Mouse (Mus musculus): ENCODE measurements at regions not wholly inside any gene's neighbourhood (a gene's known extent, or its start where the extent isn't known, plus 50 kb on each side); places are given as distances from the start of the nearest gene placed in this dataset.

DNA sequence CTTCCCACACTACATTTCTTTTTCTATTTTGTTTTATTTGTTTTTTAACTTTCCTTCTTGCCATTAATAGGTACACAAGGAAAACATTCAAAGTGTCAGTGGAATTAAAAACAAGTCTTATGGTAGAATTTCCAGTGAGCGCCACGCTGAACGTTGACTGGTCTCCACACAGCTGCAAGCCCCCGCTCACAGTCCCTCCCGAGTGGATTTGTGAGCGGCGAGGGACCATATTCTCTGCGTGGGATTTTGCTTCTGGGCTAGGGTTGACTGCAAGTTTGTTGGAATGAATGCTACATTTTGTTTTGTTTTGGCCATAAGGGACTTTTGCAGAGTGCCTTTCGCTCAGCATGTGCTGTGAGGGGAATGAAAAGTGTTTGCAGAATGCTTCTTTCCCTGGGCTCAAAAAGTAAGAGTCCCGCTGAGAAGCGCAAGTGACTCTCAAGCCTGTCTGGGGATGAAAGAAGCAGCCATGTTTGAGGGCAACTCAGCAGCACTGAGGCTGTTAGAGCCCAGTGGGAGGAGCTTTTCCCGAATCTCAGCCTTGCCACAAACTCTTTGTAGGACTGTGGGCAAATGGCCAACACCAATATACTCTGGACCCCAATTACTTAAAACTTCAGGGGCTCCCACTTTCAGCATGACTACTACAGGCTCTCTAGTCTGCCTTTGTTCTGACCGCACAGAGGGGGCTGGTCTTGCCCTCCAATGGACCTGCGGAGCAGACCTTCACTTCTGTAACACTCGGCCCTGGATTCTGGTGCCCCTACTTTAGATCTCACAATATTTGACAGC lies 120.9 kb upstream of the Rnaseh2b start:
- no peak for DNase-seq (ENCODE audit: low spot score in 2 of 2)

DNA sequence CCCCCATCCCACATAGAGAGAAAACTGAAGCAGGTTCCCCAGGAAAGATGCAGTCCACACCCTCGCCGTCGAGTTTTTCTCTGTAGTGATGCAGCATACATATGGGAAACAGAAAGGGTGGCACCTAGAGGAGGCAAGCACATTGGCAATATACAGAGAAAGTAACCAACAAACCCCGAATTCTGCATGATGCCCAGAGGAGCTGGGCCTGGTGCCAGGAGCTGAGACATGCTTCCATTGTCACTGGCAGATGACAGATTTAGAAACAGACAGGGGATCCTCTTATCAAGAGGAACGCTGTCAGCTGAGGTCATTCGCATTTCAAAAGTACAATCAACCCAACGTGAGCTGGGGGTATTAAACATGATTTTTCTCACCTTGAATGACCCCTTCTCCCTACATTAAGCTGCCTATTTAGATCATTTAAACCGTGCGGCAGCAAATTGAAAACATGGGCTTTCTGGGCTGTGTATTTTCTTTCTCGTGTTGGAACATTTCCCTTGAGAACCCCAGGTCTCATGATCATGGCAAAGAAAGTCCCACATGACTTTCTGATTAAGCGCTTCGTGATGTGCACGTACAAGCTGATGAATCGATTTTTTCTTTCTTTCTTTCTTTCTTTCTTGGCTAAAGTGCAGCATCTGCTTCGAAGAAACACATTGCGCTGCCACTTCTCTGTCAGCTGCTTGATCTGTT lies 118.4 kb upstream of the Rnaseh2b start:
- peak; percentile 10 to 42 for DNase-seq (ENCODE audit: low spot score in 2 of 2)

DNA sequence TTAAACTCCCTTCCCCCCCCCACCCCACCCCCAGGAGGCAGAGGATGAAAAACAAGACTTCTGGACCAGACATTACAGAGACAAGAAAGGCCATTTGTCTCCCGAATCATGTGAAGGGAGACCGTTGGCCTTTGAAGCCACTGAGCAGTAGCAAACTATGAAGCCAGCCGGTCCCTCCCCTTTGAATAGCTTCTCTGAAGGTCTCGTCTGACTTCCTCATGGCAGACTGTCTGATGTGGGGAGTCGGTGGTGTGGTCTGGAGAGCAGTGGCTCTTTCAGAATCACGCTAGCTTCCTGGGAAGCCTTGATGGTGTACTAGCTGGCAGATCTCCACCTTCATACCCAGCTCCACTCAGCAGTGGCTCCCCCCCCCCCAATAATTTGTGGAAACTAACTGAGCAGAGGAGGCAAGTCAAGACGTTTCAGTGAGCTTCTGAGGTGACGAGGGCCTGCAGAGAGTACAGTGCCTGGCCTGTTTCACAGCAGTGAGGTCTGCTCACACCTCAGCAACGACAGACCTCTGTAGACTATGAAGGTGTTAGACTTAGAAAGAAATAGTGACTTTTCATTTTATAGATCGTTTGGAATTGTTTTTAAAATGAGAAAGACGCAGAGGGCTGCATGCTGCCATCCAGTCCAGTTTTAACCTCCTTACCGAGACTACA lies 116.9 kb upstream of the Rnaseh2b start:
- no peak for DNase-seq (ENCODE audit: low spot score in 2 of 2)

DNA sequence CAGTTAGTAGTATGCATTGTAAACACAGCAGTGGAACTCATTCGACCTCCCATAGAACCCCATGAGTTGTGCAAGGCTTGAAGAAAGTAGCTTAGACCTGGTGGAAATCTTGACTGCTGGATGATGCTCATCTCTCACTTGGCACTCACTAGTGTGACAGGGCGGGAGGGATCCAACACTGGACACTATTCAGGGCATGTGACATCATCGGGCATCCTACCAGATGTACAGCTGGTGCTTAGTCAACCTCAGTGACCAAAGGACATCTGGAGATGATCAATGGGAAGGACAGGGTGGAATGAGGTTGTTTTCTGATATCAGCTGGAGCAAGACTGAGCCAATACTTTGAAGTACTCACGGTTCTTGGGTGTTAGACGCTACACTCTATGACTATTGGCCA lies 114.9 kb upstream of the Rnaseh2b start:
- DNase-seq (ENCODE audit: low spot score in 2 of 2) = no peak

DNA sequence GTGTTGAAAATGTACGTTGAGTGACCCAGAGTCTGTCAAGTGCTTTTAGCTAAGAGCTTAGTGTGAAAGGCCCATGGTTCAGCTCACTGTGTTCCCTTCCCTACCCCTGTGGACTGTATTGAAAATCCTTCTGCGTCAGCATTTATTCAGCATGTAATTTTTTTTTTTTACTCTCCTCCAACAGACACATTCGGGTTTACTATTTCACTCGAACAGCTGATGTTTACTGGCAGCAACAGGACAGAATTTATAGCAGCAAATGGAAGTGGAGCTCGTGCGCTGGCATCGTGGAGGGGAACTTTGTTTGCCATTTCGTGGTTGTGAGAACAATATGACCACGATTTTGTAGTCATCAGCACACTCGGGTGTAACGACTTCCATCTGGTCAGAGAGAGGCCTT lies 105.0 kb upstream of the Rnaseh2b start:
- no peak for DNase-seq (ENCODE audit: low spot score in 2 of 2)

DNA sequence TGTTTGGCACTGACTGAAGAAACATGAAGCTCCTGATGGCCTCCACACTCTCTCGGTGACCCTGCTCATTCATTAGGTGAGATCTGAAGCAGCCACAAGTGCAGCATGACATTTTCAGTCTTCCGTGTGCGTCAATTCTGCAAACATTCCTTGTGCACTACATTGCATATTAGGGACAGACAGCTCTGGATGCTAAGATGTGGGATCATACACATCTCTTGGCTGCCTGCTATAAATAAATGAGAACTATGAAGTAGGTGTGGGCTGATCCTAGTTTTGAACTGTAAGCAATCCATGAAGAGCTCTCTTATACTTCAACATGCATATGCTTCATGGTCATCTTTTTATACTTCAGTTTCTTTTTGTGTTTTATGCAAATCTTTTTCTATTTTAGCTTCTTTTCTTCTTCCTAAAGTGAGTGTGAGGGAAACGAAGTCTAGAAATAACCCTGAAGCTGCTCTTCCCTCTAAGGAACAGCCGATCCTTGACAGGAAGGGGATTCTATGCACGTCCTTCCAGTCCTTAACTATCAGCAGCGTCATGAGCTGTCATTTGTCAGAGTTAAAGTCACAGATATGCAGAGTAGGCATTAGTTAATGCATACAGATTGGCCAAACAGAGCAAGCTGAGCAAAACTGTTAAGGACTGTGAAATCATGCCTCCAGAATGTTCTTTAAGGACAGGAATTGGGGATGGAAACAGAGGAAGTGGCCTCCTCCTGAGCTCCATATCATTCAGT lies 104.1 kb upstream of the Rnaseh2b start:
- DNase-seq (ENCODE audit: low spot score in 2 of 2) = no peak

DNA sequence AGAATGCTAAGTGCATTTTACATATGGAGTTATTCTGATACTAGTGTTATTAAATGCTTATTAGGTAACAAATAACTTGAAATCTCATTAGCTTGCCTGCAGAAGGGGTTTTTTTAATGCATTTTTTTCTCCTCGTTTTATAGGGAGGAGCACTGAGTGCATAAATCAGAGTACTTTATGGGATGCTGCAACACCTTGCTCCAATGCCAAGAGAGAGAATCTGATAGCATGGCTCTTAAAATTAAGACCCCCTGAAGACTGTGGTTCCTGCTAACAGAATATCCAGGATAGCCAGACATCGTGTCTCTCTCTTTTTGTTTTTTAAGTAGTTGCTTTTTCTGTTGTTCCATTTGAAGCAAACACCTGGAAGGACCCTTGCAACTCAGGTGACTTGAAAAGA lies 100.8 kb upstream of the Rnaseh2b start:
- no peak for DNase-seq (ENCODE audit: low spot score in 2 of 2)

DNA sequence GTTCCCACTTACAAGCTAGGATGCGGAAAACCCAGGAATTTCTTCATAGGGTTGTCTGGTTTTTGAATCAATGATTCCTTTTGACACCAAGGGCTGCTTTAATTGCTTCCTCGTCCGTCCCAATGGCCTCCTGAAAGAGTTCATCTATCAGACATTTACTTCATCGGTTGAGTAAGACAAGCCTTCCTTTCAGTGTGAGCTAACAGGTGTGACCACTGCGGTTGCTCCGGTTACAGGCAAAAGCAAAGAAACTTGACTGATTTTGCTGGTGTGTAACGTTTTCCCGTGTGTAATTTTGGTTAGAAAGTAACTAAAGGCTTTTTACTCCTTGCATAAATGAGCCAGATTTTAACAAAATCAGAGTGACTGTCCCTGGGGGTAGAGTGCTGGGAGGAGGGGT lies 99.6 kb upstream of the Rnaseh2b start:
- DNase-seq (ENCODE audit: low spot score in 2 of 2) = no peak

DNA sequence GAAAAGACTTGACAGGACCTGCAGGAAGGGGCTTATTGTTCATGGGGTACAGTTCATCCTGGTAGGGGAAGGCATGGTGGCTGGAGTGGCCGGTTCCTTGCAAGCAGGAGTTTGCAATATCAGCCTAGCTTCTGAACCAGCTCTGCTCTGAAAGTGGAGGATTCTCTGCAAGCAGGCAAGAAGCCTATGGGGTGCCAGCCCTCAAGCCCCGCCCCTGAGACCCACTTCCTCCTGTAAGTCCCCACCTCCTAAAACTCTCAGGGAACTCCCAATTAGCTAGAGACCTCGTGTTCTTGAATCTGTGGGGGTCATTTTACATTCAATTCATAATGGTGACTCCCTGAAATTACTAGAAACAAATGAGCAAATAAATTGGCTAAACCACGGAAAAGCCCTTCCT lies 99.0 kb upstream of the Rnaseh2b start:
- DNase-seq (ENCODE audit: low spot score in 2 of 2) = no peak

DNA sequence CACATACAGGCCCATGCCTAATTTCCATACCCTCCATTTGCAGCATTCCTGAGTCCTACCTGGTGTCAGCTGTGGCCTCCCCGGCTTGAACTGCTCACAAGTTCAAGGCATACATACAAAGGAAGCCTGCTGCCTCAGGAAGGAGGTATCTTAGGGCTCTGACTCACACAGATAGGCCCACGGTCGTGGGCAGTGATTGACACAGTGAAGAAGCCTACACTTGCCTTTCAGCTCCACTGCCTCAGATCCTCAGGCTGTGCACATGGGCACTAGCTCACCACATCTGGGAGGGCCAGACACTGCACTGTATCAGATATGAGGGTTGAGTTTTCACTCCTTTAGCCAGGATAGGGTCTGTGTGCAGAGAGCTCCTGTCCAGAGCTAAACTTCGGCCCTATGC lies 95.6 kb upstream of the Rnaseh2b start:
- no peak for DNase-seq (ENCODE audit: low spot score in 2 of 2)

DNA sequence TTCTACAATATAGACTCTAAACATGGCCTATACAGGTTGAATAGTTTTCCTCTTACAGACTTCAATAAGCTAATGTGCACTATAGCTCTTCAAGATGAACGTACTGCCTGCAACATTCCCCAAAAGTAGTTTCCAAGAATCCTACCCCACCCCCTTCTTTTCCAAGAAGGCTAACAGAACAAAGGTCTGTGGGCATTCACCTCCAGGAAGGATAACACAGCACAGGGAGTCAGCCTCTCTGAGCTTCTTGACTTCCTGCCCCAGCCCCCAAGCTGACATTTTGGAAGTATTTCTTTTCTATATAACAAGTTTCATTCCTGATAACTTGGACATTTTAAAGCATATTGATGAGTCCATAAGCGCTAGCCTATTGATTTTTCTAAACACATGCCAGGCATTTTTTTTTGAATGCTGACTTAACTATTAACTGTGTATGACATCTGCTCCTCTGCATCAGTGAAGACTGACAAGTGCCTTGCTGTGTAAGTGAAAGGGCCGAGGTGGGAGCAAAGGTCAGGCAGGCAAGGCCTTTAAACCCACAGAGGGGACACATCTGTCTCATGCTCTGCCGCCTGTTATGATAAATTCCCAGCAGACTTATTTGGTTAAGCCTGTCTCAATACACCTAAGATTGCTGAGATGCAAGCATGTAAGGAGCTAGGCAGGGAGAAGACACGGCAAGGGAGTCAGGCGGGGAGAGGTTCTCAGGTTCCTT lies 93.8 kb upstream of the Rnaseh2b start:
- no peak for DNase-seq (ENCODE audit: low spot score in 2 of 2)

DNA sequence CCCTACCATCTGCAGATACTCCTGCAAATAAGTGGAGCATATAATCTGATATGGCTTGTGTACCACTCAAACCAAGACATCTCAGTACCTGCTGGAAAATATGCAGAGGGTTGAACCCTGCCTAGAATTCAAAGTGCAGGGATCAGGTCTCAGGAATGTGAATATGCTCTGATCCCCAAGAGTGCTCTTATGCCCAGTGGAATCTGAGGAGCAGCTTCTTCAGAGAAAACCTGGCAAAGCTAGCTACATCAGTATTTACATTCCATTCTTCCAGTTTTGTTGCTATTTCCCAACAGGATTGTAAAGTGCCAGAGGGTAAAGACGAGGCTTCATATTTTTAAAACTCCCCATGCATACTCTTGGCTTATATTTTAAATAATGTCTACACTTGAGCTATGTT lies 77.3 kb upstream of the Rnaseh2b start:
- DNase-seq (ENCODE audit: low spot score in 2 of 2) = no peak

DNA sequence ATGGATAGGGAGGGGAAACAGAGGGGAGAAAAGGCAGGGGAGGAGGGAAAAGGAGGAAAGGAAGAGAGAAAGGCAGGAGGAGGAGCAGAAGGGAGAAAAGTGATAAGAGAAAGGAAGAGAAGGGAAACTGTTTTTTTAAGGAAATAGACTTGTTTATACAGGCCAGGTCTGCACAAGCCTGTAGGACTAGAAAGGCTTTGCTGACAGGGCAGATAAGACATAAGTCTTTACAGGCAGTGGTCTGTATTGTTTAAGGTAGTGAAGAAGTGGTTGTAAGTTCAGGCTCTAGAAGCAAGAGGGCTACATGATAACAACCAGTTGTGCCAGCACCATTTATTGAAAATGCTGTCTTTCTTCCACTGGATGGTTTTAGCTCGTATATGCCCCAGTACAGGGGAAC lies 75.4 kb upstream of the Rnaseh2b start:
- DNase-seq (ENCODE audit: low spot score in 2 of 2) = no peak

DNA sequence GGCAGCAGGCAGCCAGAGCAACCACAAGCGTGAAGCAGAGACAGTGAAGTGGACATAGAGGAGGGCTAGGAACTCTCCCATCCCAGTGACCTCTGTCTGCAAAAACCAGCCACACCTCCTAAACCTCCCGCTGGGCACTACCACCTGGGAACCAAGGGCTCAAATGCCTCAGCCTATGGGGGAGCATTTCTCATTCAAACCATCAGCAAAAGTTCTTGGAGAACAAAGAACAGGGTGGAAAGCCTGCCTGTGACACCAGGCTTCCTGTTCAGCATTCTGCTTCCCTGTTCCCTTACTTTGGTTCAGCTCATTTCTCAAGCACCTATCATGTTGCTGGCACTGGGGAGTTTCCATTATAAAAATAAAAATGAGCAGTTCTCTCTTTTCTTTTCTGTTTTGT lies 74.4 kb upstream of the Rnaseh2b start:
- no peak for DNase-seq (ENCODE audit: low spot score in 2 of 2)

DNA sequence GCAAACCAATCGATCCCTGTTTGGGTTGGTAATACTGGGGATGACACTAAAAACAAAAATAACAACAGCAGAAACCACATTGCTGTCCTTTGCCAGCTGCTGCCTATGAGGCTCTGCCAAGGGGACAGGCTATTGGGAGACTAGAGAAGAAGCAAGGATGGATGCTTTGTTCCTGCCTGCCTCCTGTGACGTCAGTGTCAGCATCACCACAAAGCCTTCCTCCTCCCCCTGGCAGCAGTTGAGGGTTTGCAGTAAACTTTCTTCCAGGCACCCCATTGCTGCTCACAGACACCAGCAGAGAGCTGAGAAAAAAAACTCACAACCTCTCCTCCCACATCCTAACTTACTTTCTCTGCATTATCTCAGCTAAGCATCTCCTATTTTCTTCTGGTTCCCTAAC lies 73.7 kb upstream of the Rnaseh2b start:
- no peak for DNase-seq (ENCODE audit: low spot score in 2 of 2)

DNA sequence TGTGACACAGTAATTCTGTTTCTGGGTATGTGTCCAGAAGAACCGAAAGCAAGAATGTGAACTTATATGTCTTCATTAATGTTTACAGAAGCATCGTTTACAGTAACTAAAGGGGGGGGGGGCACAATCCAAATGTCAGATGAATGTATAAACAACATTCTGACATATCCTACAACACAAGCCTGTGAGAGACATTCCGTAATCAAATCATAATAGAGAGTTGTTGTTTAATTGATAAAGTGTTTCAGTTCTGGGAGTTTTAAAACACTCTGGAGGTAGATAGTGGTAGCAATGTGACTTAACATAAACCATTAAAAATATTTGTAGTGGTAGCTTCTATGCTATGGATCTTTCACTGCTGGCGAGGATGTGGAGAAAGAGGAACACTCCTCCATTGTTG lies 71.6 kb upstream of the Rnaseh2b start:
- no peak for DNase-seq (ENCODE audit: low spot score in 2 of 2)
